Mouse (Mus musculus): ENCODE data around the gene Sipa1l2. TPM values are rescaled to one million over a fixed set of nuclear protein-coding genes. Genes with fewer than 3 reads are reported as not detected.

The Sipa1l2 gene
- polyA plus RNA-seq, 1 experiment from 2014 or later: 17.8 TPM

DNA sequence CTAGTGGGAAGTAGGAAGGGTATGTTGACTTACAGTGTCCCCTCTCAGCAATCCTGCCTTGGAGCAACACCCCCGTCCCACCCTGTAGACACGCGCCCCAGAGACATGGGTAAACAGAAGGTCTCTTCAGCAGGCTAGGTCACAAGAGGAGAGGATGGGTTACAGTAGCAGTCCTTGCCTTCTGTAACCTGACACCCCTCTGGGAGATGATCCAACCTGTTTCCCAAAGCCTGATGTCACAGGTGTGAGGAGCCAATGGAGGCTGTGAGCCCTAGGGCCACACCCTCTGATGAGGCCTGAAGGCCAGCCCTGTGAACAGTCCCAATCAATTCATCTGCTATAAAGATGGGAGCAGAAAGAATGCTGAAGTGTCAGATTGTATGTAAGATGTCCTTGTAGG, 138.3 kb downstream of the Sipa1l2 start:
- no peak for ATAC-seq (ENCODE audit: insufficient number of reproducible peaks, insufficient read depth, low FRiP score, low read depth)
- Histone ChIP-seq H3K27me3 (ENCODE audit: control insufficient read depth, insufficient read depth, low read length) (no peaks in the 10 kb centered on the region), H3K9ac (ENCODE audit: low read length) (no peak overlapping the region), H3K4me1 (ENCODE audit: control insufficient read depth in 2 of 2, insufficient read depth in 2 of 2, low read length in 2 of 2) (peaks cover 19 to 30% of the 10 kb centered on the region in 2 experiments), H3K9me3 (ENCODE audit: control insufficient read depth, low read length) (no peaks in the 10 kb centered on the region), H3K36me3 (ENCODE audit: control insufficient read depth, insufficient read depth, low read length) (peaks cover 69% of the 10 kb centered on the region), H3K27ac (replicated peaks in 1 of 2; ENCODE audit: control insufficient read depth in 1 of 2, insufficient read depth in 1 of 2, low read depth in 2 of 2, low read length in 2 of 2) (no peak overlapping the region), H3K4me2 (ENCODE audit: low read length) (no peak overlapping the region), H3K4me3 (ENCODE audit: control insufficient read depth in 1 of 2, insufficient read depth in 1 of 2, low read depth in 1 of 2, low read length in 2 of 2) (no peak overlapping the region)
- WGBS: 73% methylated on average over 3 of the region's 3 CpGs

DNA sequence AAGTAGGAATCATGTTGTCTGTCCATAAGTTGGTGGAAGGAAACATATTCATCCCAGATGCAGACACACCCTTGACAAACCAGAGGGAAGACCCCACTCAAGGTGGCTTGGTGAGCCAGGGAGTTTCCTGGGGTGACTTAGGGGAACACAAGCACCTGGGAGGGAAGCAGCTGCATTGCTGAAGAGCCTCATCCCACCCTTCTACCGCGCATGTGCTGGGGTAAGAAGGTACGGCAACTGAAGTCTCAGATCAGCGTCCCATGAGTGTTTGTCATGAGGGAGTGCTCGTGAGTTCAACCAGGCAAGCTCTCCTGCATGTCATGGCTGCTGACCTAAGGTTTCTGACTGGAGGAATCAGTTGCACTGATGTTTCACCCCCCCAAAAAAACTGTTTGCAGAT, 138.8 kb downstream of the Sipa1l2 start:
- Histone ChIP-seq H3K4me3 (ENCODE audit: control insufficient read depth in 1 of 2, insufficient read depth in 1 of 2, low read depth in 1 of 2, low read length in 2 of 2) (no peak overlapping the region), H3K9ac (ENCODE audit: low read length) (no peak overlapping the region), H3K27ac (replicated peaks in 1 of 2; ENCODE audit: control insufficient read depth in 1 of 2, insufficient read depth in 1 of 2, low read depth in 2 of 2, low read length in 2 of 2) (no peak overlapping the region), H3K4me2 (ENCODE audit: low read length) (no peak overlapping the region), H3K4me1 (ENCODE audit: control insufficient read depth in 2 of 2, insufficient read depth in 2 of 2, low read length in 2 of 2) (peaks cover 19 to 28% of the 10 kb centered on the region in 2 experiments), H3K36me3 (ENCODE audit: control insufficient read depth, insufficient read depth, low read length) (peaks cover 65% of the 10 kb centered on the region), H3K9me3 (ENCODE audit: control insufficient read depth, low read length) (no peaks in the 10 kb centered on the region), H3K27me3 (ENCODE audit: control insufficient read depth, insufficient read depth, low read length) (no peaks in the 10 kb centered on the region)
- 83% methylated on average over 5 of the region's 5 CpGs for WGBS
- no peak for ATAC-seq (ENCODE audit: insufficient number of reproducible peaks, insufficient read depth, low FRiP score, low read depth)

DNA sequence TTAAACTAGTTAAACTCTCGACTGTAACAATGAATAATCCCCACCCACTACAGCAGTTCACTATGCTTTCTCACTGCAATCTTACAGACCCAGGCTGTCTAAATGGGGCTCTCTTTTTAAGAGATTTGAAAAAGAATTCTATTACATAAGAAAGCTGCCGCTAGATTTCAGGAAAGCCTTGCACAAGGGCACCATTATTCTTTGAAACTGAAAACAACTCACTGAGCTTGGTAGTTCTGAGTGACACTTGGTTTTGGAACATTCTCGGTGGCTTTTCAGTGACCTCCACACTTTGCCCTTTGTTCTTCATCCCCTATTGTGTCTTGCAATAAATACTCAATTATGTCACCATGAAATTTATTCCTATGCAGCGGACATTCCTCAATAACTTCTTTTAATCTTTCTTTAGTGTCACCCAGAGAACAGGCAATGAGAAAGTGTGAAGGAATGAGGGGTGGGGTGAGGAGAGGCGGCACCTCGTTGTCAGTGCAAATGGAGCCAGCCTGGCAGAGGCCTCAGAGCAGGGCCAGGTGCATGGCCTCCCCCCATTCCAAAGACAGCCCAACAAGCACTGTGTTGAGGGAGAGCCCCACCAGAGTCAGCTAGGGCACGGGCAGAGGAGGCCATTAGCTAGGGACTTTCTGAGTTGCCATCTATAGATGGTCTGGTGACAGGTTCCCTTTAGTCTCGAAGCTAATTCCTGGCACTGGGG, 140.5 kb downstream of the Sipa1l2 start:
- Histone ChIP-seq H3K27ac (replicated peaks in 1 of 2; ENCODE audit: control insufficient read depth in 1 of 2, insufficient read depth in 1 of 2, low read depth in 2 of 2, low read length in 2 of 2) (no peak overlapping the region), H3K4me3 (ENCODE audit: control insufficient read depth in 1 of 2, insufficient read depth in 1 of 2, low read depth in 1 of 2, low read length in 2 of 2) (no peak overlapping the region), H3K36me3 (ENCODE audit: control insufficient read depth, insufficient read depth, low read length) (peaks cover 70% of the 10 kb centered on the region), H3K27me3 (ENCODE audit: control insufficient read depth, insufficient read depth, low read length) (no peaks in the 10 kb centered on the region), H3K9ac (ENCODE audit: low read length) (no peak overlapping the region), H3K4me1 (ENCODE audit: control insufficient read depth in 2 of 2, insufficient read depth in 2 of 2, low read length in 2 of 2) (peaks cover 10 to 24% of the 10 kb centered on the region in 2 experiments), H3K4me2 (ENCODE audit: low read length) (no peak overlapping the region), H3K9me3 (ENCODE audit: control insufficient read depth, low read length) (no peaks in the 10 kb centered on the region)
- WGBS: 66% methylated on average over 8 of the region's 8 CpGs
- no peak for ATAC-seq (ENCODE audit: insufficient number of reproducible peaks, insufficient read depth, low FRiP score, low read depth)

DNA sequence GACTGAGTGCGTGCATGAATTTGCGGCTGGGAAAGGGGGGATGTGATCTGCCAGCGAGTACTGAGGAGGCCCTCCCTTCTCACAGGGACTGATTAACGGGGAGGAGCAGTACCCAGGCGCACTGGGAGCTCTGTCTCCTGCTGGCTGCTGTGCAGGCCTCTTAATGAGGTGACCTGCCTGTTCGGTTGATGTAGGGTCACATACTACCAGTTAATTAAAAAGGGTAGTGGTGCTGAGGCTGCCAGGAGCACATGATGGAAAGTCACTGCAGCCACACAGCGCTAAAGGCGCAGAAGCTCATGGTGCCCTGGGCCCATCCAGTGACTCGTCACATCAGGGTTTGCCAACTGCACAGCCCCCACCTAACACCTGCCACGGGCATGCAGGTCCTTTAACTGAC, 145.7 kb downstream of the Sipa1l2 start:
- H3K27ac ChIP-seq (replicated peaks in 1 of 2; ENCODE audit: control insufficient read depth in 1 of 2, insufficient read depth in 1 of 2, low read depth in 2 of 2, low read length in 2 of 2): no peak overlapping the region

GRCm38 (mm10) chr8:125419202-125419830, 150.3 kb downstream of the Sipa1l2 start:
- 89% methylated on average over 14 of the region's 14 CpGs for WGBS

More for the DNA sequence above, 145.7 kb downstream of the Sipa1l2 start:
- peaks cover 82% of the 10 kb centered on the region for H3K36me3 ChIP-seq (ENCODE audit: control insufficient read depth, insufficient read depth, low read length)
- peaks cover 8 to 24% of the 10 kb centered on the region in 2 experiments; a peak in 3 of 4 replicates for H3K4me1 ChIP-seq (ENCODE audit: control insufficient read depth in 2 of 2, insufficient read depth in 2 of 2, low read length in 2 of 2)
- H3K4me3 ChIP-seq (ENCODE audit: control insufficient read depth in 1 of 2, insufficient read depth in 1 of 2, low read depth in 1 of 2, low read length in 2 of 2): no peak overlapping the region
- H3K9ac ChIP-seq (ENCODE audit: low read length): no peak overlapping the region
- H3K9me3 ChIP-seq (ENCODE audit: control insufficient read depth, low read length): no peaks in the 10 kb centered on the region
- 0 out of 2 replicates have a peak, but pooled peaks have one; percentile 37 for ATAC-seq (ENCODE audit: insufficient number of reproducible peaks, insufficient read depth, low FRiP score, low read depth)
- H3K27me3 ChIP-seq (ENCODE audit: control insufficient read depth, insufficient read depth, low read length): no peaks in the 10 kb centered on the region
- H3K4me2 ChIP-seq (ENCODE audit: low read length): no peak overlapping the region
- WGBS: 53% methylated on average over 10 of the region's 10 CpGs

GRCm38 (mm10) chr8:125416146-125416545, 153.5 kb downstream of the Sipa1l2 start:
- H3K4me1 ChIP-seq (ENCODE audit: control insufficient read depth in 2 of 2, insufficient read depth in 2 of 2, low read length in 2 of 2): peaks cover 7 to 8% of the 10 kb centered on the region in 2 experiments
- peaks cover 54% of the 10 kb centered on the region for H3K36me3 ChIP-seq (ENCODE audit: control insufficient read depth, insufficient read depth, low read length)
- H3K27me3 ChIP-seq (ENCODE audit: control insufficient read depth, insufficient read depth, low read length): no peaks in the 10 kb centered on the region
- H3K27ac ChIP-seq (replicated peaks in 1 of 2; ENCODE audit: control insufficient read depth in 1 of 2, insufficient read depth in 1 of 2, low read depth in 2 of 2, low read length in 2 of 2): 0 out of 4 replicates have a peak overlapping the region, but pooled peaks of 1 of the 2 experiments have one; percentile 9
- H3K9me3 ChIP-seq (ENCODE audit: control insufficient read depth, low read length): no peaks in the 10 kb centered on the region
- no peak overlapping the region for H3K9ac ChIP-seq (ENCODE audit: low read length)
- no peak overlapping the region for H3K4me3 ChIP-seq (ENCODE audit: control insufficient read depth in 1 of 2, insufficient read depth in 1 of 2, low read depth in 1 of 2, low read length in 2 of 2)
- H3K4me2 ChIP-seq (ENCODE audit: low read length): no peak overlapping the region
- WGBS: 64% methylated on average over 6 of the region's 6 CpGs
- no peak for ATAC-seq (ENCODE audit: insufficient number of reproducible peaks, insufficient read depth, low FRiP score, low read depth)

More at GRCm38 (mm10) chr8:125419202-125419830, 150.3 kb downstream of the Sipa1l2 start:
- H3K27ac ChIP-seq (replicated peaks in 1 of 2; ENCODE audit: control insufficient read depth in 1 of 2, insufficient read depth in 1 of 2, low read depth in 2 of 2, low read length in 2 of 2): no peak overlapping the region
- peaks cover 8 to 11% of the 10 kb centered on the region in 2 experiments; a peak in 3 of 4 replicates for H3K4me1 ChIP-seq (ENCODE audit: control insufficient read depth in 2 of 2, insufficient read depth in 2 of 2, low read length in 2 of 2)
- no peaks in the 10 kb centered on the region for H3K27me3 ChIP-seq (ENCODE audit: control insufficient read depth, insufficient read depth, low read length)
- no peak overlapping the region for H3K9ac ChIP-seq (ENCODE audit: low read length)
- peaks cover 84% of the 10 kb centered on the region for H3K36me3 ChIP-seq (ENCODE audit: control insufficient read depth, insufficient read depth, low read length)
- H3K4me3 ChIP-seq (ENCODE audit: control insufficient read depth in 1 of 2, insufficient read depth in 1 of 2, low read depth in 1 of 2, low read length in 2 of 2): no peak overlapping the region
- ATAC-seq (ENCODE audit: insufficient number of reproducible peaks, insufficient read depth, low FRiP score, low read depth): no peak
- H3K9me3 ChIP-seq (ENCODE audit: control insufficient read depth, low read length): no peaks in the 10 kb centered on the region
- no peak overlapping the region for H3K4me2 ChIP-seq (ENCODE audit: low read length)

GRCm38 (mm10) chr8:125414651-125415050, 155.0 kb downstream of the Sipa1l2 start:
- no peak for ATAC-seq (ENCODE audit: insufficient number of reproducible peaks, insufficient read depth, low FRiP score, low read depth)
- 68% methylated on average over 8 of the region's 8 CpGs for WGBS
- Histone ChIP-seq H3K4me3 (ENCODE audit: control insufficient read depth in 1 of 2, insufficient read depth in 1 of 2, low read depth in 1 of 2, low read length in 2 of 2) (no peak overlapping the region), H3K36me3 (ENCODE audit: control insufficient read depth, insufficient read depth, low read length) (peaks cover 39% of the 10 kb centered on the region), H3K9me3 (ENCODE audit: control insufficient read depth, low read length) (no peaks in the 10 kb centered on the region), H3K9ac (ENCODE audit: low read length) (no peak overlapping the region), H3K27ac (replicated peaks in 1 of 2; ENCODE audit: control insufficient read depth in 1 of 2, insufficient read depth in 1 of 2, low read depth in 2 of 2, low read length in 2 of 2) (no peak overlapping the region), H3K4me1 (ENCODE audit: control insufficient read depth in 2 of 2, insufficient read depth in 2 of 2, low read length in 2 of 2) (peaks cover 7 to 8% of the 10 kb centered on the region in 2 experiments), H3K27me3 (ENCODE audit: control insufficient read depth, insufficient read depth, low read length) (no peaks in the 10 kb centered on the region), H3K4me2 (ENCODE audit: low read length) (no peak overlapping the region)
